Mouse (Mus musculus): ENCODE data around the gene Als2cl. TPM values are rescaled to one million over a fixed set of nuclear protein-coding genes. Genes with fewer than 3 reads are reported as not detected.

Gene Als2cl
- polyA plus RNA-seq, 1 experiment = 2.1 TPM

DNA sequence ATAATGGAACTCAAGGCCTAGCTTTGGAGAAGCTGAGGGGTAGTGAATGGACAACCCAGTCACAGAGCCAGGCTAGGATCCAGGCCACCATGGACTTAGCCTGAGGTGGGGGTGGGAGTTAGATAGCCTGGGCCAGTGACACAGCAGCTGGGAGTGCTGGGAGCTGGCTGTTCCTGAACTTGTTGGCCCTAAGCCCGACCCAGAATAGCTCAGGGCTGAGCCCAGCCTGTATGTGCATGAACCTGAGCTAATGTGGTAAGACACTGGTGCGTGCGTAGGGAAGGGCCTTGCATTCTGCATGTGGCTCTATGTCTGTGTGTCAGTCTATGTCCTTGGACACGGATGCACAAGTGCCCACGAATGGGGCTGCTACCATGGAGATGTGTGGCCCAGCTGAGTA is 1.8 kb upstream of the Als2cl start:
- peaks cover 88% of the 10 kb centered on the region for H3K4me1 ChIP-seq
- H3K36me3 ChIP-seq (replicated peaks; ENCODE audit: low read length) = peaks cover 17% of the 10 kb centered on the region
- TF ChIP-seq GATA1 (IDR thresholded peaks at IDR 0.05; ENCODE audit: borderline replicate concordance, low read length) = no peak
- no peak for TF ChIP-seq FLI1 (IDR thresholded peaks at IDR 0.05; ENCODE audit: low read length)
- peak overlapping the region; percentile 86 for H3K4me3 ChIP-seq (replicated peaks)
- H3K27me3 ChIP-seq (replicated peaks) = peaks cover 54% of the 10 kb centered on the region
- H3K9me3 ChIP-seq = no peaks in the 10 kb centered on the region

GRCm38 (mm10) chr9:110879998-110880561 is 410 bp downstream of the Als2cl start, which contains the start of gene Tmie:
TSS of gene Tmie (minus strand) at chr9:110880113.
- H3K27me3 ChIP-seq (replicated peaks) = peaks cover 46% of the 10 kb centered on the region
- no peaks in the 10 kb centered on the region for H3K9me3 ChIP-seq
- TF ChIP-seq GATA1 (IDR thresholded peaks at IDR 0.05; ENCODE audit: borderline replicate concordance, low read length) (no peak), FLI1 (IDR thresholded peaks at IDR 0.05; ENCODE audit: low read length) (no peak)
- H3K4me3 ChIP-seq (replicated peaks) = peak within 1 kb of the TSS; percentile 94
- peaks cover 29% of the 10 kb centered on the region for H3K36me3 ChIP-seq (replicated peaks; ENCODE audit: low read length)
- peaks cover 78% of the 10 kb centered on the region for H3K4me1 ChIP-seq

DNA sequence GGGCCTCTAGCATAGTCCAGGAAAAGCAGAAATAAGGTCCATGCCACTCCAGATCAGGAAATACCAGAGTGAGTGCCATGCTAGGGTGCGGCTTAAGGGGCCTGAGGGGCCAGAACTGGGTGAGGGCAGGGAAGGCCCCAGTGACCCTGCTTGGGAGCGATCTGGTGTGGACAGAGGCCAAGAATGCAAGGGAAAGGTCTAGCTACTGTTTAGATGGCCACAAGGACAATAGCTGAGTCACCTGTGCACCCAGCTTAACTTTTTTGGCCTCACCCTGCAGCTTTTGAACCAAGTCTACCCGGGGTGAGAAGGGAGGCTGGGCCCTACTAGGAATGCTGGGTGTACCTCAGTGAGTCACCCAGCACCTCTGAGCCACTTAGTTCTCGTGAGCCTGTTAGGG is 1.1 kb downstream of the Als2cl start:
- Histone ChIP-seq H3K4me1 (peaks cover 77% of the 10 kb centered on the region), H3K36me3 (replicated peaks; ENCODE audit: low read length) (peaks cover 31% of the 10 kb centered on the region), H3K4me3 (replicated peaks) (peak overlapping the region; percentile 94), H3K27me3 (replicated peaks) (peaks cover 48% of the 10 kb centered on the region), H3K9me3 (no peaks in the 10 kb centered on the region)
- no peak for TF ChIP-seq FLI1 (IDR thresholded peaks at IDR 0.05; ENCODE audit: low read length)
- no peak for TF ChIP-seq GATA1 (IDR thresholded peaks at IDR 0.05; ENCODE audit: borderline replicate concordance, low read length)

DNA sequence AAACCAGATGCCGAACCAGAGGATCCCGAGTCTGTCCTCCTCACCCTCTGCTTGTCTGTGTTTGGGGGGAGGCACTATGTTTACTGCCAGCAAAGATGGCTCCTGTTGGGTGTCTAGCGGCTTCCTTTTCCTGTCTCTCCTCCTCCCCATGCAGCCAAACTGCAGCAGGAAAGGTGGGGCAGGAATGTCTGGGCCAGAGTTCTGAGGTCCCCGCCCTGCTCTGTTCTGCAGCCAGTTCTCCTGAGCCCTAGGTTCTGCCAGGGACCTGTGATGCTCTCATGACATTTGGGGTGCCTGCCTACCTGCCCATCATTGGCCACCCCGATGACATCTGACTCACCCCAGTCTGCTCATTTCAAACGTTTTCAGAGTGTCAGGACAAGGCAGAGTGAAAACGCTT is 2.3 kb downstream of the Als2cl start:
- peaks cover 84% of the 10 kb centered on the region for H3K4me1 ChIP-seq
- H3K9me3 ChIP-seq = no peaks in the 10 kb centered on the region
- no peak overlapping the region for H3K4me3 ChIP-seq (replicated peaks)
- H3K36me3 ChIP-seq (replicated peaks; ENCODE audit: low read length) = peaks cover 41% of the 10 kb centered on the region
- no peak for TF ChIP-seq FLI1 (IDR thresholded peaks at IDR 0.05; ENCODE audit: low read length)
- no peak for TF ChIP-seq GATA1 (IDR thresholded peaks at IDR 0.05; ENCODE audit: borderline replicate concordance, low read length)
- peaks cover 49% of the 10 kb centered on the region for H3K27me3 ChIP-seq (replicated peaks)

DNA sequence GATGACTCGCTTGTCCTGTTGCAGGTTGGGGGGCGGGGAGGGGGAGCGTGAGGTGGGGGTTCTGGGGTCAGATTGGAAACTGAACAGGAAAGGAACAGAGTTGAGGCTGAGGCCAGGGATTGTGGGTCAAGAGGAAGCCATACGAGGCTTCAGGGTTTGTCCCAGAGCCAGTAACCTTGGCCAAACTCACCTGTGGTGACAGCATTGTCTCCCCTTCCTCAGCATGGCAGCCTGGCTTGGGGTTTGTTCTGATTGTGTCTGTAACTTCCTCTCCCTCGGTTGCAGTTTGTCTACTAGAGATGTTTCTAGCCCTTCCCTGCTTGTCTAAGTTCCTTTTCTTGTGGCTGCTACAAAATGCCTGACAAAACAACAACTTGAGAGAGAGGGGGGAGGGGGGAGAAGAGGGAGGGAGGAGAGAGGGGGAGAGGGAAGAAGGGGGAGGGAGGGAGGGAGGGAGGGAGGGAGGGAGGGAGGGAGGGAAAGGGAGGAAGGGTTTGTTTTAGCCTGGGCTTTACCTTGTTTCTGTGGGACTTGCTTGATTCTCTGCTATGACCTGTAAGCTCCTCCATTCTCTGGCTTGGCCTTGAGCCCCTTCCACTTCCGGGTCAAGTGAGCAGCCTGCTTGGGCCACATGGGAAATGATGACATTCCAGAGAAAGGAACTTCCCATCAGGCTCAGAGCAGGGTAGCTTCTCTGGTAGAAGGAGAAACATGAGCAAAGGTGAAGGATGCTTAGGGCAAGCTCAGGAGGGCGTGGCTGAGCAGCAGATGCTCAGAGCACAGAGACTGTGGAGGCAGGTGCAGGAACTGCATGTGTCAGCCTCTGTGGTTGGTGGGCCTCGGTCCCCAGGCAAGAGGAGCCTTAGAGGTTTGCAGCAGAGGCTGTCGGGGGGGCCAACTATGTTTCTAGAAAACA is 8.0 kb downstream of the Als2cl start:
- H3K27me3 ChIP-seq (replicated peaks) = peaks cover 25% of the 10 kb centered on the region
- H3K4me3 ChIP-seq (replicated peaks) = peak overlapping the region; percentile 59
- H3K36me3 ChIP-seq (replicated peaks; ENCODE audit: low read length) = peaks cover 83% of the 10 kb centered on the region
- no peaks in the 10 kb centered on the region for H3K9me3 ChIP-seq
- no peak for TF ChIP-seq GATA1 (IDR thresholded peaks at IDR 0.05; ENCODE audit: borderline replicate concordance, low read length)
- H3K4me1 ChIP-seq = peaks cover 72% of the 10 kb centered on the region

DNA sequence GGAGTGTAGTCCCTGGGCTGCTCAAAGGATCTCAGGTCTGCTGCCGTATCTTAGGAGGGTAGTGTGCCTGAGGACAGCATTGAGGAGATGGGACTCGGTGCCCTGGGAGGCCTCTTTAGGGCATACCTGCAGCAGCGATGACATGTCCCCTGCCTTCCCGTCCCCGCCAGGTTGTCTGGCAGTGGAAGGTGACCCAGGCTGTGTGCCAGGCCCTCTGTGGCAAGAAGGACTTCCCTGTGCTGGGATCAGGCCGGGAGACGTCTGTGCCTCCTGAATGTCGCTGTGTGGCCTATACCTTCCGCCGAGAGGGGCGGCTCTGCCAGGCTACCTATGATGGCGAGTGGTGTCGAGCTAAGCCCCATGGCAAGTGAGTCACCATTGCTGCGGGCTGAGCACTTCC is 9.3 kb downstream of the Als2cl start:
- Histone ChIP-seq H3K4me3 (replicated peaks) (no peak overlapping the region), H3K4me1 (peaks cover 65% of the 10 kb centered on the region), H3K27me3 (replicated peaks) (peaks cover 26% of the 10 kb centered on the region), H3K36me3 (replicated peaks; ENCODE audit: low read length) (peaks cover 89% of the 10 kb centered on the region), H3K9me3 (no peaks in the 10 kb centered on the region)
- no peak for TF ChIP-seq GATA1 (IDR thresholded peaks at IDR 0.05; ENCODE audit: borderline replicate concordance, low read length)
- no peak for TF ChIP-seq FLI1 (IDR thresholded peaks at IDR 0.05; ENCODE audit: low read length)

DNA sequence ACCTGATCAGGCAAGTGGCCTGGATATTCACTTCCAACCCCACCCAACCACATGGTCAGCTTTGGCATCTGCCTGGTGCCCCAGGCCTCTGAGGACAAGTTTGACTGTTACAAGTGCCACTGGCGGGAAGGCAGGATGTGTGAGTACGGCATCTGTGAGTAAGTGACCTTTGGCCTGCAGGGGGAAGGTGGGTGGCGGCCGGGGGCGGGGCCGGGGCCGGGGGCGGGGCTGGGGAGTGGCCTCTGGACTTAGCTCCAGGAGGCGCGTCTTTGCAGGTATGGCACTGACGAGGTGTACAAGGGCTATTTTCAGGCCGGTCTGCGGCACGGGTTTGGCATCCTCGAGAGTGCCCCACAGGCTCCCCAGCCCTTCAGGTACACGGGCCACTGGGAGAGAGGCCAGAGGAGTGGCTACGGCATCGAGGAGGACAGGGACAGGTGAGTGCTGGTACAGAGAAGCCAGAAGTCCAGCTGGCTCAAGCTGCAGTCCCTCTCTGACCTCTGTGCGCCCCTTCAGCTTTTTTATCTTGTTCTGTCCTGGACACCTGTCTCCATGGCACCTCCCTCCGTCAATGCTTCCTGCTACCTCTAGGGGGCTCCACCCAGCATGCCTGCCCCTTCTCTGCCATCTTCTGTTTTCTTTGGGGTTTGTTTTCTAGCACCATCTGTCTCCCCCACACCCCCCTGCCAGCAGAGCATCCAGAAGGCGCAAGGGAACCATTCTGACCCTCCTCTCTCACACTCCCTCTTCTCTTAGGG is 10.5 kb downstream of the Als2cl start:
- H3K27me3 ChIP-seq (replicated peaks) = peaks cover 21% of the 10 kb centered on the region
- TF ChIP-seq FLI1 (IDR thresholded peaks at IDR 0.05; ENCODE audit: low read length) (no peak), GATA1 (IDR thresholded peaks at IDR 0.05; ENCODE audit: borderline replicate concordance, low read length) (no peak)
- no peak overlapping the region for H3K4me3 ChIP-seq (replicated peaks)
- H3K9me3 ChIP-seq = no peaks in the 10 kb centered on the region
- peaks cover 88% of the 10 kb centered on the region for H3K36me3 ChIP-seq (replicated peaks; ENCODE audit: low read length)
- H3K4me1 ChIP-seq = peaks cover 61% of the 10 kb centered on the region

GRCm38 (mm10) chr9:110891077-110891828 is 11.6 kb downstream of the Als2cl start:
- Histone ChIP-seq H3K4me1 (peaks cover 50% of the 10 kb centered on the region), H3K4me3 (replicated peaks) (no peak overlapping the region), H3K9me3 (no peaks in the 10 kb centered on the region), H3K36me3 (replicated peaks; ENCODE audit: low read length) (peaks cover 86% of the 10 kb centered on the region), H3K27me3 (replicated peaks) (peaks cover 19% of the 10 kb centered on the region)
- TF ChIP-seq GATA1 (IDR thresholded peaks at IDR 0.05; ENCODE audit: borderline replicate concordance, low read length) = no peak
- TF ChIP-seq FLI1 (IDR thresholded peaks at IDR 0.05; ENCODE audit: low read length) = no peak

DNA sequence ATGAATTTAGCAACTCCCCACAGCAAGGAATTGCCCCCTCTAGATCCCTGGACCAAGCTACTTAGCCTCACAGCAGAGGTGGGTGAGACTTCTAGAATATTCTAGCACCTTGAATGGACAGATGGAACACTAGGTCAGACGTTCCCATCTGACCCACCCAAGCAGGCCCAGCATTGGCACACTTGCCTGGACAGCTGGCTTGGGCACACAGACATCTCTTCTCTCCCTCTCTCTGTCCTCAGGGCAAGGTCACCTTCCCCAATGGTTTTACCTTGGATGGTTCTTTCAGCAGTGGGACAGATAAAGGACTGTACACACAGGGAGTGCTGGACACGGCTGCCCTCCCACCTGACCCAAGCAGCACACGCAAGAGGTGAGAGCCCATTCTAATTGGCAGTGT is 12.9 kb downstream of the Als2cl start:
- Histone ChIP-seq H3K4me3 (replicated peaks) (no peak overlapping the region), H3K9me3 (no peaks in the 10 kb centered on the region), H3K4me1 (peaks cover 37% of the 10 kb centered on the region), H3K27me3 (replicated peaks) (peaks cover 21% of the 10 kb centered on the region), H3K36me3 (replicated peaks; ENCODE audit: low read length) (peaks cover 91% of the 10 kb centered on the region)
- TF ChIP-seq FLI1 (IDR thresholded peaks at IDR 0.05; ENCODE audit: low read length) = no peak
- TF ChIP-seq GATA1 (IDR thresholded peaks at IDR 0.05; ENCODE audit: borderline replicate concordance, low read length) = no peak

Measured in megakaryocyte, embryonic 14.5 days (primary cell).